Mouse (Mus musculus) intestine, embryonic 14.5 days (tissue): ENCODE measurements around the gene Gm8251. TPM values are rescaled to one million over a fixed set of nuclear protein-coding genes. Genes with fewer than 3 reads are reported as not detected.
A peak's percentile ranks its signal among the peaks of the same experiment; 100 is the strongest.
"Not testable (repeated sequence)": the region's sequence is repeated elsewhere in the genome, so short reads cannot be mapped to it uniquely, and the experiment has no call there.

Source experiments
- ATAC-seq: fragments of 200-750 bp; cut with Nextera tagmentation; replicated peaks from 2 replicates; pipeline ENCODE4 v1.8.0; 2017; ENCODE audit warnings: low read depth, moderate number of reproducible peaks, moderate TSS enrichment, moderate library complexity; ENCODE audit not compliant: low FRiP score, low TSS enrichment
- DNase-seq: peaks from one replicate; pipeline ENCODE4 v3.0.0-alpha.2; 2018; ENCODE audit warnings: low spot score
- H3K27ac ChIP-seq: fragments of 300-500 bp; sonication (generic); 2 replicates; pipeline ENCODE4 v1.5.1; 2014; ENCODE audit warnings: low read depth, mild to moderate bottlenecking, control low read depth
- H3K27me3 ChIP-seq: fragments of 300-500 bp; sonication (generic); replicated peaks from 2 replicates; pipeline ENCODE4 v1.6.1; 2014; ENCODE audit warnings: low read length, control low read depth; ENCODE audit not compliant: control insufficient read depth, insufficient read depth
- H3K36me3 ChIP-seq: fragments of 300-500 bp; sonication (generic); 2 replicates; pipeline ENCODE4 v1.6.1; 2014; ENCODE audit warnings: low read length, control low read depth; ENCODE audit not compliant: control insufficient read depth, insufficient read depth
- H3K4me1 ChIP-seq: fragments of 300-500 bp; sonication (generic); replicated peaks from 2 replicates; pipeline ENCODE4 v1.6.1; 2014; ENCODE audit warnings: low read length, control low read depth, mixed read lengths; ENCODE audit not compliant: control insufficient read depth, insufficient read depth
- H3K4me2 ChIP-seq: fragments of 300-500 bp; sonication (generic); 2 replicates; pipeline ENCODE4 v1.6.1; 2014; ENCODE audit warnings: low read length
- H3K4me3 ChIP-seq: fragments of 300-500 bp; sonication (generic); 2 replicates; pipeline ENCODE4 v1.5.1; 2014; ENCODE audit warnings: low read depth, low read length, control low read depth, mixed read lengths
- H3K9ac ChIP-seq: fragments of 300-500 bp; sonication (generic); 2 replicates; pipeline ENCODE4 v1.6.1; 2014; ENCODE audit warnings: mild to moderate bottlenecking, low read length
- H3K9me3 ChIP-seq: fragments of 300-500 bp; sonication (generic); 2 replicates; pipeline ENCODE4 v1.6.1; 2016; ENCODE audit warnings: low read length, control low read depth; ENCODE audit not compliant: control insufficient read depth
- WGBS: fragments of 180-500 bp; shearing (Covaris S2); extraction: QIAGEN DNeasy Blood & Tissue Kit; methylation state at CpG from one replicate; pipeline ENCODE4 v1.1.7; 2014; 5-methylcytosine and 5-hydroxymethylcytosine counted together
- polyA plus RNA-seq: library from polyadenylated mRNA; unstranded; fragments of >200 nt; fragmentation: Nextera tagmentation; extraction: Ambion mirVana; gene quantifications from 2 replicates; pipeline ENCODE4 v1.2.1, GENCODE M21; 2014

Gene Gm8251
- polyA plus RNA-seq, 1 experiment from 2014 or later = 0.04 TPM

GRCm38 (mm10) chr1:44045689-44046088 lies 16.0 kb downstream of the Gm8251 start:
- not testable (repeated sequence) for H3K4me3 ChIP-seq, H3K36me3 ChIP-seq, ATAC-seq, H3K9me3 ChIP-seq, H3K9ac ChIP-seq, H3K27ac ChIP-seq, DNase-seq, H3K27me3 ChIP-seq, H3K4me1 ChIP-seq, H3K4me2 ChIP-seq
- 92% methylated on average over 5 of the region's 5 CpGs for WGBS

DNA sequence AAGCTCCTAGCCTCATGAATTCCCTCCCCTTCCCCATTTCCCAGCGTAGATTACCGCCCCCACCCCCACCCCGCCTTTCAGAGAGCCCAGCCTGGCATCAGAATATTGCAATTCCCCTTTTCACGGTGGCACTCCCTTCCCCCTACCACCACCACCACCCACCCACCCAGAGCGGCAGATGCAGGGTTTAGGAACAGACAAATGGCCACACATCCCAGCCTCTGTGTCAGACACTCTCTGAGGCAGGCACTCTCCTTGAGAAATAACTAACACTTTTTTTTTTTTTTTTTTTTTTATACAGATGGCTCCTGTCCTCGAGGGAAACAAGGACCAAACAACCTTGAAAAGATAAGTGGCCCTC lies 19.2 kb downstream of the Gm8251 start:
- DNase-seq = no peak
- no peak overlapping the region for H3K27ac ChIP-seq
- peak overlapping the region; percentile 41 for H3K4me3 ChIP-seq
- peak overlapping the region; percentile 58 for H3K9ac ChIP-seq
- 4% methylated on average over 6 of the region's 6 CpGs for WGBS
- H3K9me3 ChIP-seq = no peaks in the 10 kb centered on the region
- ATAC-seq = peak; percentile 63; the same call in 1 of the 2 replicates
- H3K36me3 ChIP-seq = no peaks in the 10 kb centered on the region
- peak overlapping the region; percentile 66 for H3K4me2 ChIP-seq
- H3K4me1 ChIP-seq = no peaks in the 10 kb centered on the region
- no peaks in the 10 kb centered on the region for H3K27me3 ChIP-seq

- H3K27ac ChIP-seq = no peak overlapping the region
- peak; percentile 77 for DNase-seq
- no peaks in the 10 kb centered on the region for H3K27me3 ChIP-seq
- H3K4me3 ChIP-seq = peak overlapping the region; percentile 41
- peak; percentile 72; the same call in 1 of the 2 replicates for ATAC-seq
- H3K4me2 ChIP-seq = peak overlapping the region; percentile 66
- WGBS = 3% methylated on average over 17 of the region's 17 CpGs
- no peaks in the 10 kb centered on the region for H3K9me3 ChIP-seq
- no peaks in the 10 kb centered on the region for H3K4me1 ChIP-seq
- no peaks in the 10 kb centered on the region for H3K36me3 ChIP-seq
- peak overlapping the region; percentile 58 for H3K9ac ChIP-seq
Measured at GRCm38 (mm10) chr1:44041797-44042554, 19.8 kb downstream of the Gm8251 start.

DNA sequence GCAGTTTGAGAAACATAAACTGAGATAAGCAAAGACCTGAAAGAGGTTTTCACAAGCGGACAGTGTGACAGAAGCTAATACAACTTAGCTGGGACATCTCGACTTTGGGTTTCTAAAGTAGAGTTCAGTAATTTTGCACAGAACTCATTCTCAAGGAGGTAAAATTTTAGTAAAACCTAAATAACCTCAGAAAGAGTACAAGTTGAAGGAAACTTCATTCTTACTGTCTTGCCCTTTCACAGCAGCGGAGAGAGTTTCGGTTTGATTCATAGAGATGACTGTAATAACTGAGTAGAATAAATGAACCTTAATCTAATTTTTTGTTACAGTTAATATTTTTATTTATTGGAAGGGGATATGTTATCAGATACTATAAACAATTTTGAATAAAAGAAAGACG lies 28.8 kb downstream of the Gm8251 start:
- Histone ChIP-seq H3K36me3 (no peaks in the 10 kb centered on the region), H3K4me3 (no peak overlapping the region), H3K4me2 (no peak overlapping the region), H3K27ac (no peak overlapping the region), H3K4me1 (no peaks in the 10 kb centered on the region), H3K9ac (no peak overlapping the region), H3K27me3 (no peaks in the 10 kb centered on the region), H3K9me3 (no peaks in the 10 kb centered on the region)
- ATAC-seq (no peak), DNase-seq (no peak)
- WGBS = 86% methylated on average over 5 of the region's 5 CpGs

DNA sequence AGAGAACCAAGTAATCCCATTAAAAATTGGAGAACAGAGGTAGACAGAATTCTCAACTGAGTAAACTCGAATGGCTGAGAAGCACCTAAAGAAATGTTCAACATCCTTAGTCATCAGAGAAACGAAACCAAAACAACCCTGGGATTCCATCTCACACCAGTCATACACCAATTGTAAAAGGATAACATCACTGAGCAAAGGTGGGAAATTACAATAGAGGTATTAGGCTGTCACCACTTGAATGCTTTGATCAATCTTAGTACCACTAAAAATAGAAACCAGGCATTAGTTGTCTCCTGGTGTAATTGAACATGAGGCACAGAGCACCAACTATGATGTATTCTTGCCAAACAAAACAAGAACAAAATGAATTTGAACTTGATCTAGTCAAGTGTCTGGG lies 29.5 kb downstream of the Gm8251 start:
- ATAC-seq = no peak

DNA sequence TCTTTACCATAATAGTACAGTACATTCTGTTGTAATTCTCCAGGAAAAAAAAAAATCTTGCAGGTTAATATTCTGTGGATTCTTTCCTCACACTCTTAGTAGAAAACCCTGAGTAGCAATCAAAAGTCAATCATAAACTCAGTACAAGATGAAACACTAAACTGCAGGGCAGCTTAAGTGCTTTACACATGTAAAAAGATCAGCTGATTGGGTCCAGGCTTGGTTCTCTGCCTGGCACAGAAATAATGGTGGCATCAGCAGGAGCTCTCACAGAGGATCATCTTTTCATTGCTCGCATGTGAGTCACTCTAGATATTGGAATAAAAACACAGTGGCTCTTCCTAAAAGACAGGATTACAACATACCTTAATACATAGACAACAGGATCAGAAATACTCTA lies 34.1 kb downstream of the Gm8251 start:
- Histone ChIP-seq H3K4me3 (no peak overlapping the region), H3K27ac (no peak overlapping the region), H3K9me3 (no peaks in the 10 kb centered on the region), H3K4me2 (no peak overlapping the region), H3K36me3 (no peaks in the 10 kb centered on the region), H3K4me1 (no peaks in the 10 kb centered on the region), H3K9ac (no peak overlapping the region), H3K27me3 (no peaks in the 10 kb centered on the region)
- DNase-seq = no peak
- WGBS = 97% methylated on average over 1 of the region's 1 CpGs
- no peak for ATAC-seq

More for the DNA sequence above, 29.5 kb downstream of the Gm8251 start:
- Histone ChIP-seq H3K9ac (no peak overlapping the region), H3K4me1 (no peaks in the 10 kb centered on the region), H3K4me3 (no peak overlapping the region), H3K36me3 (no peaks in the 10 kb centered on the region), H3K27ac (no peak overlapping the region), H3K9me3 (no peaks in the 10 kb centered on the region), H3K27me3 (no peaks in the 10 kb centered on the region), H3K4me2 (no peak overlapping the region)
- no peak for DNase-seq
- 66% methylated on average over 2 of the region's 2 CpGs for WGBS

GRCm38 (mm10) chr1:44022656-44023055 lies 39.1 kb downstream of the Gm8251 start:
- ATAC-seq (no peak), DNase-seq (no peak)
- no peak overlapping the region for H3K27ac ChIP-seq
- no peaks in the 10 kb centered on the region for H3K9me3 ChIP-seq
- no peak overlapping the region for H3K4me2 ChIP-seq
- H3K4me1 ChIP-seq = no peaks in the 10 kb centered on the region
- no peaks in the 10 kb centered on the region for H3K36me3 ChIP-seq
- no peak overlapping the region for H3K9ac ChIP-seq
- no peaks in the 10 kb centered on the region for H3K27me3 ChIP-seq
- WGBS = 88% methylated on average over 1 of the region's 1 CpGs
- no peak overlapping the region for H3K4me3 ChIP-seq

DNA sequence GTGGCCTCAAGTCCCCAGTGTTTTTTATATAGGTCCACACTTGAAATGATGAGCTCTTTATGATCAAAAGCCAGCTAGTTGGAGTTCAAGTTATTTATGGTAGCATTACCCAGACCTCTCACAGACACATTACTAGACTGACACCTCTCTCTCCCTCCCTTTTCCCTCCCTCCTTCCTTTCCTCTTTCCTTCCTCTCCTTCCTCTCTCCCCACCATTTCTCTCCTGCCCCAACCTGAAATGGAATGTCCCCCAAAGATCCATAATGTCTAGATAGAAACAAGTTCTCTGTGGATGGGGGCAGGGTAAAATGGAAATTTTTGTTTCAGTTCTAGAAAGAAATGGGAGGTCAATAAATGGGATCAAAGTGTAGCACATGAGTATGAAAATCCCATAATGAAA lies 41.8 kb downstream of the Gm8251 start, which contains the start of gene Mettl21c:
Gene Mettl21c, minus strand, starts transcription at position 101 of the 400 bp plus-strand sequence.
- no peaks in the 10 kb centered on the region for H3K9me3 ChIP-seq
- H3K4me2 ChIP-seq = no peak within 1 kb of the TSS
- H3K4me1 ChIP-seq = no peaks in the 10 kb centered on the region
- DNase-seq (no peak), ATAC-seq (no peak)
- H3K27ac ChIP-seq = no peak within 1 kb of the TSS
- H3K4me3 ChIP-seq = no peak within 1 kb of the TSS
- H3K36me3 ChIP-seq = no peaks in the 10 kb centered on the region
- no peaks in the 10 kb centered on the region for H3K27me3 ChIP-seq
- no peak within 1 kb of the TSS for H3K9ac ChIP-seq

GRCm38 (mm10) chr1:44015556-44015955 lies 46.2 kb downstream of the Gm8251 start:
- WGBS = 93% methylated on average over 2 of the region's 2 CpGs
- H3K27me3 ChIP-seq = no peaks in the 10 kb centered on the region
- no peaks in the 10 kb centered on the region for H3K9me3 ChIP-seq
- H3K4me2 ChIP-seq = no peak overlapping the region
- H3K4me3 ChIP-seq = no peak overlapping the region
- no peak for DNase-seq
- no peak for ATAC-seq
- no peaks in the 10 kb centered on the region for H3K36me3 ChIP-seq
- no peak overlapping the region for H3K27ac ChIP-seq
- no peaks in the 10 kb centered on the region for H3K4me1 ChIP-seq
- no peak overlapping the region for H3K9ac ChIP-seq
